Mouse (Mus musculus): ENCODE results near the gene Dab1. TPM values are rescaled to one million over a fixed set of nuclear protein-coding genes. Genes with fewer than 3 reads are reported as not detected.
A peak's percentile ranks its signal among the peaks of the same experiment; 100 is the strongest.

The Dab1 gene
- polyA plus RNA-seq, 1 experiment from 2014 or later = 9.8 TPM

GRCm38 (mm10) chr4:104111614-104112013 lies 492.5 kb downstream of the Dab1 start:
- no peak for DNase-seq (ENCODE audit: low spot score)
- Histone ChIP-seq H3K4me1 (no peaks in the 10 kb centered on the region), H3K27ac (no peak overlapping the region), H3K4me3 (no peak overlapping the region), H3K9me3 (replicated peaks) (no peaks in the 10 kb centered on the region), H3K36me3 (no peaks in the 10 kb centered on the region), H3K27me3 (ENCODE audit: low read depth, poor library complexity, severe bottlenecking) (no peaks in the 10 kb centered on the region)

DNA sequence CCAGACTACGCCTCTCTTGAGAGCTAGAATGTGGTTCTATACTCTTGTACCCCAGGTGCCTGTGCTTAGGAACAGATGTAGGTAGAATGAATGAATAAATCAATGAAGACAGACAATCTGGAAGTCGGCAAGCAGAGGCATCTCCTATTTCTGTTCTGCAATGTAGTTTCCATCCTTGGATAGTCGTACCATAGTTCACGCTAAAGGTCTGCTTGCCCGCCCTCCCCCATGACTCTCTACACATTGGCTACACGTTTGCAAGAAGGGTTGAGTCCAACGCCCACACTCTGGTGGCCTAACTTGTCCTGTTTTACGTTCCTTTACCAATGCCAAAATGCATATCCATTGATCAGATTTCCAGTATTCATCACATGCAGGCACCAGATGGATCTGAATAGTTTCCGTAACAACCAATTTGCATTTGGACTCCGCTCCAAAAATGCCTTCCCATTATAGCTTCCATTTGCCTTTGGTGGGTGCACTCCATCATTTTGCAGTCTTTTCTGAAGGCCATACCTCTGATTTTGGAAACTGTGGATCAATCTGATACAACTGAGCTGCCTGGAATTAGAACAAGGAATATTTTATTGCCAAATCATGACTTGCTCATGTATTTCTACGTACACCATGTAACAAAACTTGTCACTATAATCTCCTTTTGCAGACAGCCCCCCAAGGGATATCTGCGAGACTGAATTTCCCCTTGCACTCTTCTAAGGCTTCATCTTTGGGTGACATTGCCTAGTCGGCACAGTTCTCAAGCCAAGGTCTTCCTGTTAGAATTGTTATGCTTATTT lies 494.2 kb downstream of the Dab1 start:
- WGBS = 93% methylated on average over 13 of the region's 13 CpGs

DNA sequence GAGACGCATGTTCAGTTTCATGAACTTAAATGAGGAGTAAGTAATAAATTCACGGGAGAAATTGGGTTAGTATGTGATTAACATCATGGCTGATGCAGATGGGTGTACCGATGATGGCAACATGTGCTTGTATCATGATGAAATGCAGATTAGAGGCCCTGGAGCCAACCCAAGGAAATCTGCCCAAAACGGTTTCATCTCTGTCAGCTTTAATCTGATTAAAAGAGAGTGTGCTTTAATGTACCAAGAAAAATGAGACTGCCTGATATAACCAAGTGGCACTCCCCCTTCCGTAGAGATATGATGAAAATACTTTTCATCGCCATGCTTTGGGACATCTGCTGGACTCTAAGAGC lies 494.8 kb downstream of the Dab1 start:
- no peaks in the 10 kb centered on the region for H3K9me3 ChIP-seq (replicated peaks)
- WGBS = 90% methylated on average over 6 of the region's 6 CpGs
- H3K4me3 ChIP-seq = no peak overlapping the region
- H3K27ac ChIP-seq = no peak overlapping the region
- DNase-seq (ENCODE audit: low spot score) = no peak
- no peaks in the 10 kb centered on the region for H3K27me3 ChIP-seq (ENCODE audit: low read depth, poor library complexity, severe bottlenecking)
- H3K36me3 ChIP-seq = no peaks in the 10 kb centered on the region
- no peaks in the 10 kb centered on the region for H3K4me1 ChIP-seq

More for the DNA sequence above, 494.2 kb downstream of the Dab1 start:
- Histone ChIP-seq H3K27me3 (ENCODE audit: low read depth, poor library complexity, severe bottlenecking) (no peaks in the 10 kb centered on the region), H3K4me3 (no peak overlapping the region), H3K27ac (no peak overlapping the region), H3K36me3 (no peaks in the 10 kb centered on the region), H3K4me1 (no peaks in the 10 kb centered on the region), H3K9me3 (replicated peaks) (no peaks in the 10 kb centered on the region)
- DNase-seq (ENCODE audit: low spot score) = no peak

DNA sequence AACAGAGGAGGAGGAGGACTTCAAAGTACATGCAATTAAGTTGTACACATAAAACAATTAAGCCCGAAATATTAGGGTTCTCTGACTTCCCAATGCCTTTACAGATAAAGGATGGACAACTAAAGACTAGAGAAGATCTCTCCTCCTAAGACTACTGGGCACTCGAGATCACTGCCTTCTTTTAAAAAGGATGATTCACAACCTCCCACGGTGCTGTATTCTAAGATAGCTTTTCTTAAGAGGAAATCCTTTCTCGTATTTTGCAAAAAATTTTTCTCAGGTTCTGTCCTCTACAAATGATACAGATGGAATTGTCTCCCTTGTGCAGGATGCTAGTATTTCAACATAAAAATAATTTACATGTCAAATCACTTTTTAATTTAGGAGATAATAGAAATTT lies 500.9 kb downstream of the Dab1 start:
- H3K27ac ChIP-seq = no peak overlapping the region
- no peaks in the 10 kb centered on the region for H3K4me1 ChIP-seq
- DNase-seq (ENCODE audit: low spot score) = no peak
- no peaks in the 10 kb centered on the region for H3K36me3 ChIP-seq
- no peaks in the 10 kb centered on the region for H3K9me3 ChIP-seq (replicated peaks)
- 86% methylated on average over 4 of the region's 4 CpGs for WGBS
- H3K27me3 ChIP-seq (ENCODE audit: low read depth, poor library complexity, severe bottlenecking) = no peaks in the 10 kb centered on the region
- H3K4me3 ChIP-seq = no peak overlapping the region

GRCm38 (mm10) chr4:104121959-104122358 lies 502.8 kb downstream of the Dab1 start:
- Histone ChIP-seq H3K27me3 (ENCODE audit: low read depth, poor library complexity, severe bottlenecking) (no peaks in the 10 kb centered on the region), H3K4me3 (no peak overlapping the region), H3K9me3 (replicated peaks) (no peaks in the 10 kb centered on the region), H3K27ac (no peak overlapping the region), H3K4me1 (no peaks in the 10 kb centered on the region), H3K36me3 (no peaks in the 10 kb centered on the region)
- DNase-seq (ENCODE audit: low spot score) = no peak
- WGBS = 93% methylated on average over 5 of the region's 5 CpGs

GRCm38 (mm10) chr4:104122364-104122763 lies 503.2 kb downstream of the Dab1 start:
- H3K4me1 ChIP-seq = no peaks in the 10 kb centered on the region
- DNase-seq (ENCODE audit: low spot score) = no peak
- H3K27ac ChIP-seq = no peak overlapping the region
- H3K36me3 ChIP-seq = no peaks in the 10 kb centered on the region
- H3K27me3 ChIP-seq (ENCODE audit: low read depth, poor library complexity, severe bottlenecking) = no peaks in the 10 kb centered on the region
- 85% methylated on average over 1 of the region's 1 CpGs for WGBS
- H3K9me3 ChIP-seq (replicated peaks) = no peaks in the 10 kb centered on the region
- H3K4me3 ChIP-seq = no peak overlapping the region

- H3K27me3 ChIP-seq (ENCODE audit: low read depth, poor library complexity, severe bottlenecking) = no peaks in the 10 kb centered on the region
- no peaks in the 10 kb centered on the region for H3K36me3 ChIP-seq
- H3K9me3 ChIP-seq (replicated peaks) = no peaks in the 10 kb centered on the region
- no peak overlapping the region for H3K27ac ChIP-seq
- DNase-seq (ENCODE audit: low spot score) = no peak
- no peaks in the 10 kb centered on the region for H3K4me1 ChIP-seq
- H3K4me3 ChIP-seq = no peak overlapping the region
These were observed 534.5 kb downstream of the Dab1 start for GRCm38 (mm10) chr4:104153637-104154036.

- DNase-seq (ENCODE audit: low spot score) = no peak
- no peaks in the 10 kb centered on the region for H3K9me3 ChIP-seq (replicated peaks)
- no peaks in the 10 kb centered on the region for H3K27me3 ChIP-seq (ENCODE audit: low read depth, poor library complexity, severe bottlenecking)
- WGBS = 93% methylated on average over 3 of the region's 3 CpGs
- H3K4me1 ChIP-seq = no peaks in the 10 kb centered on the region
- no peak overlapping the region for H3K4me3 ChIP-seq
- H3K27ac ChIP-seq = no peak overlapping the region
- no peaks in the 10 kb centered on the region for H3K36me3 ChIP-seq
These were observed 558.9 kb downstream of the Dab1 start for GRCm38 (mm10) chr4:104178067-104178466.

DNA sequence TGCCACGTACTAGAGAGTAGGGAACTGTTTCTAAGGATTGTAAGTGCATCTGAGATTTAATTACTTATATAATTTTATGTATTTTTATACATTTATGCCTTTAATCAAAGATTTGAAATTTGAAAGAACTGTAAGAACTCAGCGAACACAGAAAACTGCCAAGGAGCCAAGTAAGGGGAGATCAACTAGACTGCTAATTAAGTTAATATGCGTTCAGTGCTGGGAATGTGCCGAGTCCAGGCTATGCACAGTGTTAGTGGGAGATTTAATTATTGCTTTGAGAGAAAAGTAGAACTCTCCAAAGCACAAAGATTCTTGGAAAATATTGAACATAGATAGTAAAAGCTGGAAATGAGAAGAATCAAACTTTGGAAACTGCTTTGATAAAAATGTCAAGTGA lies 567.2 kb downstream of the Dab1 start:
- no peak overlapping the region for H3K27ac ChIP-seq
- H3K27me3 ChIP-seq (ENCODE audit: low read depth, poor library complexity, severe bottlenecking) = no peaks in the 10 kb centered on the region
- no peak for DNase-seq (ENCODE audit: low spot score)
- WGBS = 84% methylated on average over 4 of the region's 4 CpGs
- H3K36me3 ChIP-seq = no peaks in the 10 kb centered on the region
- H3K4me3 ChIP-seq = no peak overlapping the region
- H3K9me3 ChIP-seq (replicated peaks) = no peaks in the 10 kb centered on the region
- H3K4me1 ChIP-seq = no peaks in the 10 kb centered on the region

- H3K27ac ChIP-seq = no peak overlapping the region
- DNase-seq (ENCODE audit: low spot score) = no peak
- 95% methylated on average over 8 of the region's 8 CpGs for WGBS
- no peaks in the 10 kb centered on the region for H3K9me3 ChIP-seq (replicated peaks)
- no peak overlapping the region for H3K4me3 ChIP-seq
- H3K27me3 ChIP-seq (ENCODE audit: low read depth, poor library complexity, severe bottlenecking) = no peaks in the 10 kb centered on the region
- H3K4me1 ChIP-seq = no peaks in the 10 kb centered on the region
- no peaks in the 10 kb centered on the region for H3K36me3 ChIP-seq
These were observed 579.5 kb downstream of the Dab1 start for GRCm38 (mm10) chr4:104198635-104199034.

DNA sequence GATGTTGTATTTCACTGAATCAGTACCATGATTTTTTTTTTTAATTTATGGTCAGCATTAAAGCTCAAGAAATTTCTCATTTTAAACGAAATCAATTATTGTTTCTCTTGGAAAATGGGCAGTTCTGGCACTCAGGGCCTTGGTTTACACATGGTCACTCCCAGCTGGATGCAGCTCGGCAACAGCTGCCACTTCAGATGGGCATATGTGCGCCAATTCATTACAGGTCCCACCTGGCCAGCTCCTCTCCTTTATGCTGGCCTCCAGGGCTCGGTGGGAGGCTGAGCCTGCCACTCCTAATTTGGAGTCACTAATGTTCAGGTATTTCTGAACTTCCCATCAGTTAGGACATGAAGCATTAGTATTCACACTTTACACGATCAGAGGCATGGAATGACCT lies 582.5 kb downstream of the Dab1 start:
- Histone ChIP-seq H3K27ac (no peak overlapping the region), H3K4me1 (no peaks in the 10 kb centered on the region), H3K27me3 (ENCODE audit: low read depth, poor library complexity, severe bottlenecking) (no peaks in the 10 kb centered on the region), H3K9me3 (replicated peaks) (no peaks in the 10 kb centered on the region), H3K36me3 (no peaks in the 10 kb centered on the region), H3K4me3 (no peak overlapping the region)
- DNase-seq (ENCODE audit: low spot score) = no peak
- 79% methylated on average over 5 of the region's 5 CpGs for WGBS

DNA sequence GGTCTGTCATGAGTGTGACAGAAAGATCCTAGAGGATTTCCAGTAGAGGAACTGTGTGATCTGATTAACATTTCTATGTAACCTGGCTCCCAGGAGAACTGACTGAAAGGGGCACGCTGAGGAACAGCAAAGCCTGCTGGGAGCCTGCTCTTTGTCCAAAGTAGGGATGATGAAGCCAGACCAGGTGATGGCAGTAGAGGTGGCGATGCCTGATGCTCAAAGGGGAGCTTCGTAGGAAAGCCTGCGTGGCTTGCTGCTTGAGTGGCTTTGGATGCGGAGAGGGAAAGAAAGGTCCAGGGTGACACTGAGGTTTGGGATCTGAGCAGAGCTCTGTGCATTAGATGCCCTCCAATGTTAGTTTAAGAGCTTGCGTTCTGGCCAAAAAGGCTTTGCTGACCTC lies 584.9 kb downstream of the Dab1 start:
- Histone ChIP-seq H3K36me3 (no peaks in the 10 kb centered on the region), H3K9me3 (replicated peaks) (no peaks in the 10 kb centered on the region), H3K27me3 (ENCODE audit: low read depth, poor library complexity, severe bottlenecking) (no peaks in the 10 kb centered on the region), H3K27ac (no peak overlapping the region), H3K4me3 (no peak overlapping the region), H3K4me1 (no peaks in the 10 kb centered on the region)
- 49% methylated on average over 6 of the region's 6 CpGs for WGBS
- DNase-seq (ENCODE audit: low spot score) = no peak

DNA sequence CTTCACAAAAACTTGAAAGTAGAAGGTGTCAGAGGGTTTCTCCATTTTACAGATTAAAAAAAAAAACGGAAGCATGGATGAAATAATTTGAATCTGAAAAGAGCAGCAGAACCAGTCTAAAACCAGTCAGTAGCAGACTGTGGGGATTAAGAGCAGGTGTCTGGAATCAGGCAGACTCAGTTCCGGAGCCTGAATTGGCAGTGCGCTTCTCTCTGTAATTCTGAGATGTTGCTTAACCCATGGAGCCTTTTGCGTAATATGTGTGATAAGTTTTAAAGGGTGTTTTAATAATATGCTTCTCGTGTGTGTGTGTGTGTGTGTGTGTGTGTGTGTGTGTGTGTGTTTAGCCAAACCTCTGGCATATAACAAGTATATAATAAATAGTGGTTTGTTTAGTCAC lies 587.5 kb downstream of the Dab1 start:
- Histone ChIP-seq H3K36me3 (no peaks in the 10 kb centered on the region), H3K4me1 (no peaks in the 10 kb centered on the region), H3K4me3 (no peak overlapping the region), H3K27ac (no peak overlapping the region), H3K9me3 (replicated peaks) (no peaks in the 10 kb centered on the region), H3K27me3 (ENCODE audit: low read depth, poor library complexity, severe bottlenecking) (no peaks in the 10 kb centered on the region)
- WGBS = 86% methylated on average over 5 of the region's 5 CpGs
- no peak for DNase-seq (ENCODE audit: low spot score)

- no peaks in the 10 kb centered on the region for H3K9me3 ChIP-seq (replicated peaks)
- peak; percentile 59 for DNase-seq (ENCODE audit: low spot score)
- no peaks in the 10 kb centered on the region for H3K4me1 ChIP-seq
- no peaks in the 10 kb centered on the region for H3K27me3 ChIP-seq (ENCODE audit: low read depth, poor library complexity, severe bottlenecking)
- no peak overlapping the region for H3K27ac ChIP-seq
- no peaks in the 10 kb centered on the region for H3K36me3 ChIP-seq
- 33% methylated on average over 2 of the region's 2 CpGs for WGBS
- no peak overlapping the region for H3K4me3 ChIP-seq
These were observed 589.9 kb downstream of the Dab1 start for GRCm38 (mm10) chr4:104209081-104209480.

All from limb, embryonic 10.5 days (tissue).